Mouse (Mus musculus) liver, postnatal 0 days (tissue): Measurements from ENCODE around the gene Atp6v0b.

ENCODE experiments used
- CTCF ChIP-seq: sonication (generic); IDR thresholded peaks from 2 replicates; pipeline ENCODE4 v1.5.1; 2016; ENCODE audit warnings: antibody characterized with exemption, low read depth
- EP300 ChIP-seq: IDR thresholded peaks from 2 replicates; pipeline ENCODE4 v1.6.1; 2016; ENCODE audit warnings: antibody characterized with exemption, low read depth, mild to moderate bottlenecking

DNA sequence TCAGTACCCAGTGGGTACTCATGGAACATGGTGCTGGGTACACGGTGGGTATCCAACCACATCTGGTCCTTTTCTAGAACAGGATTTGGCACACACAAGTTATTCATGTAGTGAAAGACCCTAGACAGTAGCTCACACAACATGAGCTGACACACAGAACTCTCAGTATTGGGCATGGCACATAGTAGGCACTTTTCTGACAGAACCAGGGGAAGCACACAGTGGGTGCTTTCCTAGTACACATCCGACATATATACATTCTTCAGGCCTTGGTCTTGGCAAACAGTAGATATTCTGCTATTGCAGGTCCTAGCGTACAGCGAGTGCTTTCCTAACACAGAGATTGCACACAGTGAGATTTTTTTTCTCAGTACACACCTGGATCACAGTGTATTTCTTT, 40.9 kb downstream of the Atp6v0b start:
- TF ChIP-seq EP300 (no peak), CTCF (no peak)
